Mouse (Mus musculus) limb, embryonic 14.5 days (tissue): ENCODE data around the gene Mrpl20. TPM values are rescaled to one million over a fixed set of nuclear protein-coding genes. Genes with fewer than 3 reads are reported as not detected.
A peak's percentile ranks its signal among the peaks of the same experiment; 100 is the strongest.

Source experiments
- ATAC-seq: fragments of 200-750 bp; cut with Nextera tagmentation; 2 replicates; pipeline ENCODE4 v1.8.0; 2017; ENCODE audit warnings: low read depth, moderate number of reproducible peaks, moderate TSS enrichment; ENCODE audit not compliant: low FRiP score
- DNase-seq: peaks from one replicate; pipeline ENCODE4 v3.0.0-alpha.2; 2015; ENCODE audit warnings: low spot score
- H3K27ac ChIP-seq: fragments of 300-500 bp; sonication (generic); replicated peaks from 2 replicates; pipeline ENCODE4 v1.5.1; 2014; ENCODE audit warnings: low read depth, mild to moderate bottlenecking, low read length, moderate library complexity, mixed read lengths
- H3K27me3 ChIP-seq: fragments of 300-500 bp; sonication (generic); 2 replicates; pipeline ENCODE4 v1.6.1; 2014; ENCODE audit warnings: low read length, mixed read lengths; ENCODE audit not compliant: control insufficient read depth, insufficient read depth
- H3K36me3 ChIP-seq: fragments of 300-500 bp; sonication (generic); 2 replicates; pipeline ENCODE4 v1.6.1; 2014; ENCODE audit warnings: mild to moderate bottlenecking, low read length, moderate library complexity, mixed read lengths; ENCODE audit not compliant: control insufficient read depth, insufficient read depth
- H3K4me1 ChIP-seq: fragments of 300-500 bp; sonication (generic); 2 replicates; pipeline ENCODE4 v1.6.1; 2014; ENCODE audit warnings: antibody characterized with exemption, low read length, mixed read lengths; ENCODE audit not compliant: control insufficient read depth, insufficient read depth
- H3K4me2 ChIP-seq: fragments of 300-500 bp; sonication (generic); replicated peaks from 2 replicates; pipeline ENCODE4 v1.6.1; 2014; ENCODE audit warnings: low read depth, mild to moderate bottlenecking, low read length, moderate library complexity; ENCODE audit not compliant: severe bottlenecking
- H3K4me3 ChIP-seq: fragments of 300-500 bp; sonication (generic); replicated peaks from 2 replicates; pipeline ENCODE4 v1.5.1; 2014; ENCODE audit warnings: low read length
- H3K9ac ChIP-seq: fragments of 300-500 bp; sonication (generic); 2 replicates; pipeline ENCODE4 v1.6.1; 2014; ENCODE audit warnings: mild to moderate bottlenecking, low read depth, low read length, moderate library complexity; ENCODE audit not compliant: severe bottlenecking
- H3K9me3 ChIP-seq: fragments of 300-500 bp; sonication (generic); 2 replicates; pipeline ENCODE4 v1.6.1; 2016; ENCODE audit warnings: low read length; ENCODE audit not compliant: control insufficient read depth
- POLR2A ChIP-seq: fragments of 200-500 bp; IDR thresholded peaks from 2 replicates; pipeline ENCODE4 v1.8.0; 2012; ENCODE audit warnings: inconsistent platforms, mild to moderate bottlenecking, moderate library complexity, borderline replicate concordance; ENCODE audit not compliant: insufficient read depth, insufficient read length; ENCODE audit errors: extremely low read depth
- WGBS: fragments of 180-500 bp; shearing (Covaris S2); extraction: QIAGEN DNeasy Blood & Tissue Kit; methylation state at CpG from one replicate; pipeline ENCODE4 v1.1.7; 2014; 5-methylcytosine and 5-hydroxymethylcytosine counted together
- polyA plus RNA-seq, 2 experiments: library from polyadenylated mRNA; depleted of rRNA in 1 of 2; stranded (reverse) in 1 of 2; unstranded in 1 of 2; fragments of >200 nt; fragmentation: Nextera tagmentation in 1 of 2; extraction: Ambion mirVana in 1 of 2; gene quantifications; 2 replicates each; pipeline versions ENCODE4 v1.2.1 to v1.2.3; 2012 to 2014

Gene Mrpl20
- polyA plus RNA-seq, 2 experiments = 97.5 to 215 TPM

GRCm38 (mm10) chr4:155775855-155776254 is 26.8 kb upstream of the Mrpl20 start:
- H3K4me3 ChIP-seq = no peak overlapping the region
- DNase-seq = no peak
- H3K9ac ChIP-seq = no peak overlapping the region
- 0 out of 2 replicates have a peak overlapping the region, but pooled peaks have one; percentile 48 for H3K27ac ChIP-seq
- H3K4me2 ChIP-seq = no peak overlapping the region
- WGBS = 82% methylated on average over 3 of the region's 3 CpGs
- no peaks in the 10 kb centered on the region for H3K27me3 ChIP-seq
- TF ChIP-seq POLR2A = no peak
- no peak for ATAC-seq
- H3K36me3 ChIP-seq = no peaks in the 10 kb centered on the region
- H3K9me3 ChIP-seq = no peaks in the 10 kb centered on the region
- peaks cover 12% of the 10 kb centered on the region; the same call in 1 of the 2 replicates for H3K4me1 ChIP-seq

DNA sequence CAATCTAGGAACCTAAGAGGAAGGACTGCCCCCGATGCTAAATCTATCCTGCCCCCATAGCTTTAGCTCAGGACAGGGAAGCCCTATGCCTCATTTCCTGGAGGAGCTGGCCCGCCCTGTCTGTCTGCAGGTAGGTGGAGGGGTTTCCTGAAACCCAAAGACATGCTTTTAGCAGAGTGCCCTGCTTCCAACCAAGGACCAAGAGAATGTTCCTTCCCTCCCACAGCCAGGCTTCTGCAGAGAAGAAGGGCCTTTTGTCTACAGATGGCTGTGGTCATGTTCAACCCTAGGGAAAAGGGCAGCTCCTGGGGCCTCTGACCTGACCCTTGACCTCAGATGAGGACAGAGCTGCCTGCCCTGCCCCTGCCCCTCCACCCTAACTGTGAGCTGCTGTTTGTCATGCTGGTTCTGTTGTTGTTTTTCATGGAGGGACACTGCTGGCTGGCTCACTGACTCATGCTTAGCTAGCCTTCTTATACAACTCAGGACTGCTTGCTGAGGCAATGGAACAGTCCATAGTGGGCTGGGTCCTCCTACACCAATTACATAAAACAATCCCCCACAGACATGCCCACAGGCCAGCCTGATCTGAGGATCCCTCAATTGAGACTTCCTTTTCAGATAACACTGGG is 25.9 kb upstream of the Mrpl20 start:
- Histone ChIP-seq H3K4me3 (no peak overlapping the region), H3K36me3 (no peaks in the 10 kb centered on the region), H3K4me1 (peaks cover 12% of the 10 kb centered on the region; the same call in 1 of the 2 replicates), H3K9ac (no peak overlapping the region), H3K27ac (no peak overlapping the region), H3K9me3 (no peaks in the 10 kb centered on the region), H3K27me3 (no peaks in the 10 kb centered on the region), H3K4me2 (no peak overlapping the region)
- ATAC-seq (no peak), DNase-seq (no peak)
- WGBS = 61% methylated on average over 2 of the region's 2 CpGs
- no peak for TF ChIP-seq POLR2A

- no peak overlapping the region for H3K27ac ChIP-seq
- no peak overlapping the region for H3K9ac ChIP-seq
- no peak overlapping the region for H3K4me3 ChIP-seq
- no peak for TF ChIP-seq POLR2A
- H3K4me2 ChIP-seq = no peak overlapping the region
- DNase-seq (no peak), ATAC-seq (no peak)
- H3K9me3 ChIP-seq = no peaks in the 10 kb centered on the region
- 84% methylated on average over 2 of the region's 2 CpGs for WGBS
- peaks cover 12% of the 10 kb centered on the region; the same call in 1 of the 2 replicates for H3K4me1 ChIP-seq
- H3K27me3 ChIP-seq = no peaks in the 10 kb centered on the region
- no peaks in the 10 kb centered on the region for H3K36me3 ChIP-seq
Measured at GRCm38 (mm10) chr4:155777816-155778215, 24.9 kb upstream of the Mrpl20 start.

DNA sequence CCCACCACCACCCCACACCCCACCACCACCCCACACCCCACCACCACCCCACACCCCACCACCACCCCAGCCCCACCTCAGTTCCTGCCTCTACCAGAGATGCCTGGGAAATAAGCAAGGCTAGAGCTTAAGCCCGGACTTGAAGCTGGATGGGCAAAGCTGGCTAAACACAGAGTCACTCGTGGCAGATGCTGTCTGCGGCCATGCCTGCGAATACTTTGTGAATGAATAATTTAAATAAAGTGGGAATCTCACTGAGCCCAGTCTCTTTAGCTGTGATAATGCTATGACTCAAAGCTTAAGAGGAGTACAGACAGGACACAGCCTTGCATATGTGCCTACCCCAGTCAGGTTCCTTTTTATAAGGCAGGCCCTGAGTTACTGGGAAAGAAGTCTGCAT is 23.2 kb upstream of the Mrpl20 start:
- no peaks in the 10 kb centered on the region for H3K9me3 ChIP-seq
- TF ChIP-seq POLR2A = no peak
- H3K4me2 ChIP-seq = no peak overlapping the region
- H3K27me3 ChIP-seq = no peaks in the 10 kb centered on the region
- H3K9ac ChIP-seq = no peak overlapping the region
- ATAC-seq (no peak), DNase-seq (no peak)
- no peaks in the 10 kb centered on the region for H3K36me3 ChIP-seq
- 81% methylated on average over 4 of the region's 4 CpGs for WGBS
- no peak overlapping the region for H3K4me3 ChIP-seq
- no peak overlapping the region for H3K27ac ChIP-seq
- H3K4me1 ChIP-seq = peaks cover 4% of the 10 kb centered on the region; the same call in 1 of the 2 replicates

DNA sequence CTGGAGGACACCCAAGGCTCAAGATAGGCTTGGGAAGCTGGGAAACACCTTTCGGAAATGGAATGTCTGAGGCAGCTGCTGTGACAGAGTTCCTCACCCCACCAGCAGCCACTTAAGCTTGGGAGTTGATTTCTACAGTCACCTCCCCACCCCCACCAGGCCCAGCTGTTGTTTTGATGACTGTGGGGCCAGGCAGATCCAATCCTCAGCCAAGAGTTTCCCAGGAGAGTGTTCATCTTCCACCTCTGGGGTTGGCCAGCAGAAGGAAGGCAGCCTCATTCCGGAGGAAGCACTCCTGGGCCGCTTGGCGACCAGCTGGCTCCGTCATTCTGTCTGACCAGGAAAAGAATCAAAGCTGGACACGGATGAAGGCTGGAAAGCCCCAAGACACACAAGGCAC is 21.8 kb upstream of the Mrpl20 start:
- H3K4me1 ChIP-seq = peaks cover 3% of the 10 kb centered on the region; the same call in 1 of the 2 replicates
- TF ChIP-seq POLR2A = no peak
- ATAC-seq = peak; percentile 71
- H3K9ac ChIP-seq = no peak overlapping the region
- H3K27me3 ChIP-seq = no peaks in the 10 kb centered on the region
- 19% methylated on average over 6 of the region's 6 CpGs for WGBS
- no peak overlapping the region; the same call in 1 of the 2 replicates for H3K27ac ChIP-seq
- no peaks in the 10 kb centered on the region for H3K36me3 ChIP-seq
- peak; percentile 82 for DNase-seq
- H3K9me3 ChIP-seq = no peaks in the 10 kb centered on the region
- H3K4me3 ChIP-seq = no peak overlapping the region
- H3K4me2 ChIP-seq = no peak overlapping the region
